8 mouse cellular contexts compared by ENCODE assay signal in the genomic region with DNA sequence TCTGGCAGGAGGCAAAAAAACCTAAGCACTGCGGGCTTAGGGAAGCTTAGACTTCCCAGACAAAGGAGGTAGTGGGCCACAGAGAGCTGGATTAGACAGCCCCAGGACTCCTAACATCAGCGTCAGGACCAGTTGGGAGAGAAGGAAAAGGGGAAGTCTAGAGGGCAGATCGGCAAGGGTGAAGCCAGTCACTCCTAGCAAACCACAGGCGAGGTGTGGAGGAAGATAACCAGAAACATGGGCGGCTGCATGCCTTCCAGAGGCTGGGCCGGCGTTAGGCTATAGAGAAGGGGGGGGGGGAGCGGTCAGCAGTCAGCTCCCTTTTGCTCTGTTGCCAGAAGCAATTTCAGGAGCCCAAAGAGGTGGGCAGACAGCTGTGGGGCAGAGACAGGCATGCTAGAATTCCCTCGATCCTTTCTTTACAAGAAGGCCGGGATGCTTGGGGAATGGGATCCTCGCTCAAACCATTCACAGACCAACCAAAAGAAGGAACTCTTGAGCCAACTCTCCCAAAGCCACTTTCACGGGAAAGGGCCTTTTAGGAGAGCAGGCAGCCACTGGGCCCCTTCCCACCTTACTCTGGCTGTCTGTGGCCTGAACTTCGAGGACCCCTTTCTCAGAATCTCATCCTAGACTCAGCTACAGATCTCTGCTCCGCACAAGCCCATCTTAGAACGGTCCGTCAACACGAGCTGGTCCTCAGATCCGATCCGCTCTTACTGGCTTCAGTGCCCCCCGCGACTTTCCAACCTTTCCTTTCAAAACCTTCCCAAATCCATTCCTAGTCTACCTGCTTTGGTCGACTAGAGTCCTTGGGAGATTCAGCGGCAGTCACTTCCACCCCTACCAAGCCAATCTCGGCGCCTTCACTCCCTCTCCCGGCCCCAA. TPM values are rescaled to one million over a fixed set of nuclear protein-coding genes. Genes with fewer than 3 reads are reported as not detected.
DNase-seq lines count a peak whose midpoint lies in the region; ATAC-seq and TF ChIP-seq lines count a peak whose summit lies in the region.

No protein-coding gene starts in this region.

- ATAC-seq in lung, embryonic 14.5 days (ENCODE audit: insufficient read depth), result no peak; the same call in 1 of the 2 replicates
- ATAC-seq in erythroblast, adult 5-6 weeks (replicated peaks; ENCODE audit: low FRiP score, poor library complexity, severe bottlenecking), result peak; percentile 82
- ATAC-seq in intestine, embryonic 14.5 days (replicated peaks; ENCODE audit: low FRiP score, low TSS enrichment, low read depth), result no peak
- ATAC-seq in midbrain, embryonic 16.5 days, result peak; percentile 41

- H3K4me2 ChIP-seq in lung, embryonic 14.5 days, result peak overlapping the region; percentile 92
- peak overlapping the region; percentile 90 for H3K4me2 ChIP-seq in intestine, embryonic 14.5 days (ENCODE audit: low read length)
- H3K4me2 ChIP-seq in midbrain, embryonic 16.5 days (ENCODE audit: low read length), result peak overlapping the region; percentile 78

- peak overlapping the region; percentile 92 for H3K4me3 ChIP-seq in lung, embryonic 14.5 days (ENCODE audit: low read depth, low read length)
- H3K4me3 ChIP-seq in intestine, embryonic 14.5 days (ENCODE audit: low read depth, low read length), result peak overlapping the region; percentile 87
- peak overlapping the region; percentile 85 for H3K4me3 ChIP-seq in midbrain, embryonic 16.5 days (ENCODE audit: low read depth, low read length)

- H3K4me1 ChIP-seq in lung, embryonic 14.5 days (ENCODE audit: insufficient read depth), result peaks cover 20% of the 10 kb centered on the region
- H3K4me1 ChIP-seq in intestine, embryonic 14.5 days (replicated peaks; ENCODE audit: control insufficient read depth, insufficient read depth, low read length), result peaks cover 29% of the 10 kb centered on the region
- peaks cover 19% of the 10 kb centered on the region for H3K4me1 ChIP-seq in midbrain, embryonic 16.5 days (ENCODE audit: control insufficient read depth, insufficient read depth, low read length)

- no peaks in the 10 kb centered on the region for H3K9me3 ChIP-seq in lung, embryonic 14.5 days (ENCODE audit: low read depth, low read length)
- H3K9me3 ChIP-seq in intestine, embryonic 14.5 days (ENCODE audit: control insufficient read depth, low read length), result no peaks in the 10 kb centered on the region
- no peaks in the 10 kb centered on the region for H3K9me3 ChIP-seq in midbrain, embryonic 16.5 days (replicated peaks; ENCODE audit: control insufficient read depth, low read length, poor library complexity, severe bottlenecking)

- peak overlapping the region; percentile 96 for H3K9ac ChIP-seq in lung, embryonic 14.5 days
- H3K9ac ChIP-seq in intestine, embryonic 14.5 days (ENCODE audit: low read length), result peak overlapping the region; percentile 95
- H3K9ac ChIP-seq in midbrain, embryonic 16.5 days (ENCODE audit: low read depth, low read length), result peak overlapping the region; percentile 97

- peak; percentile 49 for DNase-seq in lung, embryonic 14.5 days
- no peak for DNase-seq in lung, postnatal 36 days
- DNase-seq in T-cell, adult 2 months (ENCODE audit: low spot score), result peak; percentile 40
- DNase-seq in intestine, embryonic 14.5 days (ENCODE audit: low spot score), result peak; percentile 69
- DNase-seq in gastrocnemius, adult 8-10 months (ENCODE audit: low spot score in 2 of 2), result no peak
- DNase-seq in layer of hippocampus, adult 9-10 months (ENCODE audit: low spot score), result no peak

- peaks cover 7% of the 10 kb centered on the region; the same call in 1 of the 2 replicates for H3K36me3 ChIP-seq in lung, embryonic 14.5 days (ENCODE audit: insufficient read depth)
- no peaks in the 10 kb centered on the region for H3K36me3 ChIP-seq in intestine, embryonic 14.5 days (ENCODE audit: control insufficient read depth, insufficient read depth, low read length)
- no peaks in the 10 kb centered on the region for H3K36me3 ChIP-seq in midbrain, embryonic 16.5 days (ENCODE audit: control insufficient read depth, insufficient read depth, low read length)

- 2% methylated on average over 26 of the region's 26 CpGs for WGBS in lung, embryonic 14.5 days
- 1% methylated on average over 25 of the region's 26 CpGs for WGBS in intestine, embryonic 14.5 days
- under 1% methylated on average over 23 of the region's 26 CpGs for WGBS in midbrain, embryonic 16.5 days

- H3K27ac ChIP-seq in lung, embryonic 14.5 days (ENCODE audit: low read depth), result peak overlapping the region; percentile 96
- H3K27ac ChIP-seq in intestine, embryonic 14.5 days (ENCODE audit: low read depth), result peak overlapping the region; percentile 85
- peak overlapping the region; percentile 92 for H3K27ac ChIP-seq in midbrain, embryonic 16.5 days (ENCODE audit: low read length)

- TF ChIP-seq CTCF in lung, embryonic 14.5 days (IDR thresholded peaks at IDR 0.05; ENCODE audit: low read depth), result no peak

- no peaks in the 10 kb centered on the region for H3K27me3 ChIP-seq in lung, embryonic 14.5 days (ENCODE audit: insufficient read depth, low read length)
- H3K27me3 ChIP-seq in intestine, embryonic 14.5 days (replicated peaks; ENCODE audit: control insufficient read depth, insufficient read depth, low read length), result no peaks in the 10 kb centered on the region
- H3K27me3 ChIP-seq in midbrain, embryonic 16.5 days (ENCODE audit: control insufficient read depth, insufficient read depth, low read depth, low read length), result no peaks in the 10 kb centered on the region

RNA-seq across cellular contexts. Expression of gene Vps37b, which starts 0.8 kb away (rescaled TPM):
- polyA plus RNA-seq in lung, embryonic 14.5 days (2014; fragmentation: Nextera tagmentation; extraction: Ambion mirVana), result 34.8 and 39.3 TPM in 2 replicates
- 14.4 and 27.9 TPM in 2 replicates for total RNA-seq in erythroblast, adult 5-6 weeks (2015; ENCODE audit: low replicate concordance)
- total RNA-seq in erythroblast, adult 5-6 weeks (2017; ENCODE audit: low replicate concordance), result 6.8 and 7.9 TPM in 2 replicates
- polyA plus RNA-seq in intestine, embryonic 14.5 days (2014; fragmentation: Nextera tagmentation; extraction: Ambion mirVana), result 26.4 and 27.7 TPM in 2 replicates
- polyA plus RNA-seq in midbrain, embryonic 16.5 days (2015; fragmentation: Nextera tagmentation; extraction: Ambion mirVana), result 59.5 and 62.0 TPM in 2 replicates
- total RNA-seq in gastrocnemius, adult 8-10 months (2022), result 1 to 10 TPM; 4.6 to 6.2 (median 5.1) TPM

RNA-seq across cellular contexts. Expression of gene Hip1r, which starts 57.9 kb away (rescaled TPM):
- 9.1 and 9.3 TPM in 2 replicates for polyA plus RNA-seq in lung, embryonic 14.5 days (2014; fragmentation: Nextera tagmentation; extraction: Ambion mirVana)
- total RNA-seq in erythroblast, adult 5-6 weeks (2015; ENCODE audit: low replicate concordance), result 1.9 and 5.2 TPM in 2 replicates
- 4.9 and 10.3 TPM in 2 replicates for total RNA-seq in erythroblast, adult 5-6 weeks (2017; ENCODE audit: low replicate concordance)
- polyA plus RNA-seq in intestine, embryonic 14.5 days (2014; fragmentation: Nextera tagmentation; extraction: Ambion mirVana), result 14.7 and 17.5 TPM in 2 replicates
- 33.5 and 34.3 TPM in 2 replicates for polyA plus RNA-seq in midbrain, embryonic 16.5 days (2015; fragmentation: Nextera tagmentation; extraction: Ambion mirVana)
- 10 to 100 TPM in 2 of 4 experiments, 1 to 10 TPM in 2; 8.7 to 15.9 (median 11.4) TPM for total RNA-seq in gastrocnemius, adult 8-10 months (2022)

Comparison
In these comparisons a context has a peak if more than half of its experiments do, and no peak if none do; other contexts are left out.
1. DNase-seq: peak in lung, embryonic 14.5 days (single experiment), T-cell, adult 2 months (single experiment) and intestine, embryonic 14.5 days (single experiment); none in lung, postnatal 36 days (single experiment), gastrocnemius, adult 8-10 months (0 of 2) and layer of hippocampus, adult 9-10 months (single experiment).
2. ATAC-seq: peak in erythroblast, adult 5-6 weeks (single experiment) and midbrain, embryonic 16.5 days (single experiment); none in lung, embryonic 14.5 days (single experiment) and intestine, embryonic 14.5 days (single experiment).
3. Peak in every context shown above with its lines, with median percentiles within 50 percentile points of each other: H3K27ac ChIP-seq, H3K4me2 ChIP-seq, H3K4me3 ChIP-seq and H3K9ac ChIP-seq.